12 mouse cellular contexts compared by ENCODE assay signal in the genomic region with DNA sequence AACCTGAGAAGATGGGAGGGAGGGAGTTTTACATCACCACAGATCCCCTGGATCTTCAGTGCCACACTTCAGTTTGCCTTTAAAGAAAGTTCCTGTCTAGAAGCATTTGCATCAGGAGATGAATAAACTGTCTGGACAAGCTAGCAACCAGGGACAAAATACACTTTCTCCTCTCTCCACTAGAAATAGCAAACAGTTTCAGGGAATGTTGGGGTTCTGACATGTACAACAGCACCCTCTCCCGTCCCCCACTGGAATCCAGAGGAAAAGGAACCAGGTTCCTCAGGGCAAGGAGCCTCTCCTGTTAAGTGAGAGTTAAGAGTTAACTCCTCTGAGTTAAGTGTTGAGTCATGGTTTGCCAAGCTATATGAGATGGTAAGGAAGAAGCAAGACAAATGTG.
DNase-seq lines count a peak whose midpoint lies in the region; ATAC-seq and TF ChIP-seq lines count a peak whose summit lies in the region.
"Had no signal": no experiment of that assay in that cellular context is flagged by ENCODE, and none has a peak within 500 bp of the region (broad histone marks: within the 10 kb centered on the region; RNA-seq: fewer than 3 reads in every experiment).

No protein-coding gene starts in this region.

- no peak for ATAC-seq in heart, embryonic 12.5 days (ENCODE audit: insufficient number of reproducible peaks, low FRiP score)
- ATAC-seq in liver, postnatal 0 days, result no peak
- no peak for ATAC-seq in liver, embryonic 12.5 days
- no peak for ATAC-seq in Patski
- ATAC-seq: inflammation-experienced regulatory T-cells, adult 6 months had no signal

- CTCF ChIA-PET in Patski (lab: Charles Lee), result interaction anchor here (1.5 kb wide), 2 partner anchors 8 to 10 kb away, joined by 3 read pairs; no protein-coding TSS in a partner anchor

- no peaks in the 10 kb centered on the region for H3K27me3 ChIP-seq in heart, adult 2 months (ENCODE audit: control insufficient read depth, insufficient read depth, low read length)
- 0 out of 2 replicates have a peak, but pooled peaks cover 4% of the 10 kb centered on the region for H3K27me3 ChIP-seq in heart, embryonic 12.5 days (replicated peaks)
- H3K27me3 ChIP-seq in liver, postnatal 0 days (ENCODE audit: insufficient read depth, low read length), result no peaks in the 10 kb centered on the region
- no peaks in the 10 kb centered on the region for H3K27me3 ChIP-seq in liver, embryonic 12.5 days (replicated peaks)
- H3K27me3 ChIP-seq in Patski, result no peaks in the 10 kb centered on the region
- H3K27me3 ChIP-seq: embryonic facial prominence, embryonic 15.5 days; heart, embryonic 15.5 days; limb, embryonic 15.5 days had no signal

- no peak overlapping the region for H3K4me3 ChIP-seq in heart, adult 2 months
- no peak overlapping the region for H3K4me3 ChIP-seq in heart, embryonic 12.5 days
- no peak overlapping the region for H3K4me3 ChIP-seq in liver, postnatal 0 days (ENCODE audit: low read depth, low read length)
- H3K4me3 ChIP-seq in liver, embryonic 12.5 days, result no peak overlapping the region
- H3K4me3 ChIP-seq in cortical plate, adult 2 months (ENCODE audit: insufficient read depth, low read length), result no peak overlapping the region
- H3K4me3 ChIP-seq: embryonic facial prominence, embryonic 15.5 days; heart, embryonic 15.5 days; limb, embryonic 15.5 days had no signal

- DNase-seq in heart, adult 2 months, result no peak
- DNase-seq in liver, postnatal 0 days, result no peak
- no peak for DNase-seq in Patski (ENCODE audit: low read depth, low spot score)
- DNase-seq in layer of hippocampus, adult 11-12 months (ENCODE audit: low spot score), result no peak
- DNase-seq: thymus, postnatal 25 days had no signal

- 0 out of 2 replicates have a peak, but pooled peaks have one; percentile 16 for TF ChIP-seq EP300 in heart, adult 2 months (IDR thresholded peaks at IDR 0.05; ENCODE audit: insufficient read depth, low read depth, low read length)
- TF ChIP-seq EP300 in liver, postnatal 0 days (IDR thresholded peaks at IDR 0.05; ENCODE audit: low read depth), result no peak

- intact Hi-C loops in heart, adult 2 months (cut with DNase I), result no loop called here

- H3K79me2 ChIP-seq in heart, adult 2 months (replicated peaks; ENCODE audit: control insufficient read depth, insufficient read depth, low read length), result no peaks in the 10 kb centered on the region

- no peaks in the 10 kb centered on the region for H3K9me3 ChIP-seq in heart, embryonic 12.5 days (replicated peaks)
- H3K9me3 ChIP-seq in liver, postnatal 0 days (ENCODE audit: low read length), result no peaks in the 10 kb centered on the region
- H3K9me3 ChIP-seq in liver, embryonic 12.5 days (replicated peaks), result no peaks in the 10 kb centered on the region
- H3K9me3 ChIP-seq: embryonic facial prominence, embryonic 15.5 days; heart, embryonic 15.5 days; limb, embryonic 15.5 days had no signal

- no peak overlapping the region for H3K4me2 ChIP-seq in heart, embryonic 12.5 days
- H3K4me2 ChIP-seq in liver, postnatal 0 days (ENCODE audit: low read depth, low read length), result no peak overlapping the region
- no peak overlapping the region for H3K4me2 ChIP-seq in liver, embryonic 12.5 days
- H3K4me2 ChIP-seq: embryonic facial prominence, embryonic 15.5 days; heart, embryonic 15.5 days; limb, embryonic 15.5 days had no signal

- H3K27ac ChIP-seq in heart, adult 2 months, result no peak overlapping the region
- no peak overlapping the region for H3K27ac ChIP-seq in heart, embryonic 12.5 days (ENCODE audit: poor library complexity, severe bottlenecking)
- no peak overlapping the region for H3K27ac ChIP-seq in liver, postnatal 0 days (ENCODE audit: low read depth)
- no peak overlapping the region for H3K27ac ChIP-seq in liver, embryonic 12.5 days
- no peak overlapping the region for H3K27ac ChIP-seq in cortical plate, adult 2 months (ENCODE audit: insufficient read depth, low read length)
- H3K27ac ChIP-seq: embryonic facial prominence, embryonic 15.5 days; heart, embryonic 15.5 days; limb, embryonic 15.5 days had no signal

- TF ChIP-seq POLR2A in heart, adult 2 months (IDR thresholded peaks at IDR 0.05; ENCODE audit: insufficient read depth, low read depth, low read length), result no peak
- no peak for TF ChIP-seq POLR2A in cortical plate, adult 2 months (IDR thresholded peaks at IDR 0.05; ENCODE audit: extremely low read depth, insufficient read depth, low read length)

- POLR2A ChIA-PET in Patski (lab: Charles Lee), result no interaction called here

- H3K9ac ChIP-seq in heart, adult 2 months (ENCODE audit: low read depth, low read length), result no peak overlapping the region
- no peak overlapping the region for H3K9ac ChIP-seq in heart, embryonic 12.5 days
- no peak overlapping the region for H3K9ac ChIP-seq in liver, postnatal 0 days (replicated peaks)
- H3K9ac ChIP-seq in liver, embryonic 12.5 days, result no peak overlapping the region
- H3K9ac ChIP-seq: embryonic facial prominence, embryonic 15.5 days; heart, embryonic 15.5 days; limb, embryonic 15.5 days had no signal

- H3K4me1 ChIP-seq in heart, adult 2 months (ENCODE audit: control insufficient read depth, insufficient read depth, low read length), result peaks cover 1% of the 10 kb centered on the region; the same call in 1 of the 2 replicates
- H3K4me1 ChIP-seq in heart, embryonic 12.5 days (replicated peaks), result peaks cover 4% of the 10 kb centered on the region
- no peaks in the 10 kb centered on the region for H3K4me1 ChIP-seq in liver, postnatal 0 days (ENCODE audit: insufficient read depth)
- H3K4me1 ChIP-seq in liver, embryonic 12.5 days, result no peaks in the 10 kb centered on the region
- H3K4me1 ChIP-seq in cortical plate, adult 2 months (ENCODE audit: control insufficient read depth, insufficient read depth, low read length), result no peaks in the 10 kb centered on the region
- H3K4me1 ChIP-seq: embryonic facial prominence, embryonic 15.5 days; limb, embryonic 15.5 days had no signal

- peak; percentile 53 for TF ChIP-seq CTCF in heart, adult 2 months (IDR thresholded peaks at IDR 0.05)
- peak; percentile 41 for TF ChIP-seq CTCF in liver, postnatal 0 days (IDR thresholded peaks at IDR 0.05; ENCODE audit: low read depth)
- TF ChIP-seq CTCF in Patski (IDR thresholded peaks at IDR 0.05), result peak; percentile 55
- TF ChIP-seq CTCF in cortical plate, adult 2 months (IDR thresholded peaks at IDR 0.05; ENCODE audit: extremely low read depth, insufficient read depth, low read length), result peak; percentile 59; the same call in 1 of the 2 replicates

- 27% methylated on average over 1 of the region's 1 CpGs for WGBS in heart, adult 2 months
- WGBS in heart, embryonic 12.5 days, result 32% methylated on average over 1 of the region's 1 CpGs
- WGBS in liver, postnatal 0 days (ENCODE audit: insufficient replicate concordance), result 40% methylated on average over 1 of the region's 1 CpGs
- 29% methylated on average over 1 of the region's 1 CpGs for WGBS in liver, embryonic 12.5 days (ENCODE audit: insufficient replicate concordance)

- in situ Hi-C loops in Patski (cut with MboI; ENCODE audit: low pct_unique_long_range_greater_than_20kb), result no loop called here

- H3K36me3 ChIP-seq in heart, adult 2 months (ENCODE audit: control insufficient read depth, insufficient read depth, low read length), result no peaks in the 10 kb centered on the region
- H3K36me3 ChIP-seq in heart, embryonic 12.5 days, result no peaks in the 10 kb centered on the region
- no peaks in the 10 kb centered on the region for H3K36me3 ChIP-seq in liver, postnatal 0 days (replicated peaks; ENCODE audit: insufficient read depth, low read length)
- H3K36me3 ChIP-seq in liver, embryonic 12.5 days, result no peaks in the 10 kb centered on the region
- H3K36me3 ChIP-seq: embryonic facial prominence, embryonic 15.5 days; heart, embryonic 15.5 days; limb, embryonic 15.5 days had no signal
